Comparison of ENCODE assay signal across 9 mouse cellular contexts in genomic region chr4:134357461-134357771, GRCm38 (mm10). TPM values are rescaled to one million over a fixed set of nuclear protein-coding genes. Genes with fewer than 3 reads are reported as not detected.
A peak's percentile ranks its signal among the peaks of the same experiment; 100 is the strongest.
DNase-seq lines count a peak whose midpoint lies in the region; ATAC-seq lines count a peak whose summit lies in the region.
"Had no signal": no experiment of that assay in that cellular context is flagged by ENCODE, and none has a peak within 500 bp of the region (broad histone marks: within the 10 kb centered on the region; RNA-seq: fewer than 3 reads in every experiment).

No protein-coding gene starts in this region.

- no peaks in the 10 kb centered on the region for H3K36me3 ChIP-seq in heart, embryonic 12.5 days
- H3K36me3 ChIP-seq in embryonic facial prominence, embryonic 12.5 days: no peaks in the 10 kb centered on the region
- no peaks in the 10 kb centered on the region for H3K36me3 ChIP-seq in hindbrain, embryonic 13.5 days
- H3K36me3 ChIP-seq in midbrain, embryonic 12.5 days: no peaks in the 10 kb centered on the region

- ATAC-seq in heart, embryonic 12.5 days (ENCODE audit: insufficient number of reproducible peaks, low FRiP score): no peak
- ATAC-seq in embryonic facial prominence, embryonic 12.5 days (ENCODE audit: insufficient number of reproducible peaks, insufficient read depth, low FRiP score, low TSS enrichment): no peak
- no peak; the same call in 1 of the 2 replicates for ATAC-seq in hindbrain, embryonic 13.5 days (ENCODE audit: low FRiP score)
- ATAC-seq in midbrain, embryonic 12.5 days (ENCODE audit: low FRiP score, low read depth): no peak
- ATAC-seq in erythroid progenitor cell, adult 5-6 weeks (replicated peaks; ENCODE audit: low FRiP score, poor library complexity, severe bottlenecking): no peak

- H3K27me3 ChIP-seq in heart, embryonic 12.5 days (replicated peaks): peaks cover 21% of the 10 kb centered on the region
- peaks cover 13% of the 10 kb centered on the region for H3K27me3 ChIP-seq in embryonic facial prominence, embryonic 12.5 days
- H3K27me3 ChIP-seq in hindbrain, embryonic 13.5 days: peaks cover 30% of the 10 kb centered on the region
- peaks cover 37% of the 10 kb centered on the region for H3K27me3 ChIP-seq in midbrain, embryonic 12.5 days

- H3K4me1 ChIP-seq in heart, embryonic 12.5 days (replicated peaks): peaks cover 50% of the 10 kb centered on the region
- H3K4me1 ChIP-seq in embryonic facial prominence, embryonic 12.5 days: peaks cover 18% of the 10 kb centered on the region; the same call in 1 of the 2 replicates
- H3K4me1 ChIP-seq in hindbrain, embryonic 13.5 days (replicated peaks): peaks cover 12% of the 10 kb centered on the region
- H3K4me1 ChIP-seq in midbrain, embryonic 12.5 days: peaks cover 10% of the 10 kb centered on the region

- DNase-seq in heart, postnatal 14 days: no peak
- DNase-seq in yolk sac, embryonic 10.5 days (ENCODE audit: low spot score): no peak
- no peak for DNase-seq in embryo, embryonic 9.5 days (ENCODE audit: extremely low spot score)

- H3K9me3 ChIP-seq in heart, embryonic 12.5 days (replicated peaks): no peaks in the 10 kb centered on the region
- no peaks in the 10 kb centered on the region for H3K9me3 ChIP-seq in embryonic facial prominence, embryonic 12.5 days
- no peaks in the 10 kb centered on the region for H3K9me3 ChIP-seq in hindbrain, embryonic 13.5 days
- no peaks in the 10 kb centered on the region for H3K9me3 ChIP-seq in midbrain, embryonic 12.5 days

- no peak overlapping the region for H3K27ac ChIP-seq in heart, embryonic 12.5 days (ENCODE audit: poor library complexity, severe bottlenecking)
- H3K27ac ChIP-seq in embryonic facial prominence, embryonic 12.5 days: no peak overlapping the region
- no peak overlapping the region for H3K27ac ChIP-seq in hindbrain, embryonic 13.5 days
- no peak overlapping the region for H3K27ac ChIP-seq in midbrain, embryonic 12.5 days (replicated peaks)

- WGBS in heart, embryonic 12.5 days: 40% methylated on average over 17 of the region's 17 CpGs
- 41% methylated on average over 17 of the region's 17 CpGs for WGBS in embryonic facial prominence, embryonic 12.5 days
- WGBS in hindbrain, embryonic 13.5 days: 42% methylated on average over 17 of the region's 17 CpGs
- WGBS in midbrain, embryonic 12.5 days: 36% methylated on average over 17 of the region's 17 CpGs

- H3K9ac ChIP-seq in heart, embryonic 12.5 days: no peak overlapping the region
- peak overlapping the region; percentile 7; the same call in 1 of the 2 replicates for H3K9ac ChIP-seq in embryonic facial prominence, embryonic 12.5 days
- H3K9ac ChIP-seq in hindbrain, embryonic 13.5 days: peak overlapping the region; percentile 58
- H3K9ac ChIP-seq in midbrain, embryonic 12.5 days (replicated peaks): 0 out of 2 replicates have a peak overlapping the region, but pooled peaks have one; percentile 25

- peak overlapping the region; percentile 33; the same call in 1 of the 2 replicates for H3K4me2 ChIP-seq in heart, embryonic 12.5 days
- peak overlapping the region; percentile 26 for H3K4me2 ChIP-seq in embryonic facial prominence, embryonic 12.5 days (replicated peaks)
- H3K4me2 ChIP-seq in hindbrain, embryonic 13.5 days: peak overlapping the region; percentile 47
- H3K4me2 ChIP-seq in midbrain, embryonic 12.5 days (replicated peaks): peak overlapping the region; percentile 47

- intact Hi-C loops in heart, postnatal 14 days (cut with DNase I): loop anchor here (2.0 to 5.0 kb wide), 2 partner anchors 35 to 65 kb away; no protein-coding TSS in a partner anchor

- no peak overlapping the region for H3K4me3 ChIP-seq in heart, embryonic 12.5 days
- H3K4me3 ChIP-seq in embryonic facial prominence, embryonic 12.5 days: no peak overlapping the region
- peak overlapping the region; percentile 22 for H3K4me3 ChIP-seq in hindbrain, embryonic 13.5 days
- peak overlapping the region; percentile 21 for H3K4me3 ChIP-seq in midbrain, embryonic 12.5 days

RNA-seq across cellular contexts. Expression of gene Slc30a2, which starts 14.4 kb away (rescaled TPM):
- polyA plus RNA-seq in heart, embryonic 12.5 days (2016; fragmentation: Nextera tagmentation; extraction: Ambion mirVana): 0.42 and 0.44 TPM in 2 replicates
- under 1 TPM; 0.68 to 0.96 TPM for total RNA-seq in heart, postnatal 14 days (2021)
- 0.05 and 0.20 TPM in 2 replicates for polyA plus RNA-seq in embryonic facial prominence, embryonic 12.5 days (2016; fragmentation: Nextera tagmentation; extraction: Ambion mirVana)
- polyA plus RNA-seq in hindbrain, embryonic 13.5 days (2015; fragmentation: Nextera tagmentation; extraction: Ambion mirVana): not detected in 2 replicates
- 0.08 TPM in 1 of 2 replicates, not detected in the other for polyA plus RNA-seq in midbrain, embryonic 12.5 days (2016; fragmentation: Nextera tagmentation; extraction: Ambion mirVana)
- total RNA-seq in erythroid progenitor cell, adult 5-6 weeks (2015; ENCODE audit: low replicate concordance): not detected in 2 replicates
- total RNA-seq in erythroid progenitor cell, adult 5-6 weeks (2017; ENCODE audit: low replicate concordance): not detected in 2 replicates
- total RNA-seq: layer of hippocampus, postnatal 36 days had no signal

RNA-seq across cellular contexts. Expression of gene Extl1, which starts 26.2 kb away (rescaled TPM):
- polyA plus RNA-seq in heart, embryonic 12.5 days (2016; fragmentation: Nextera tagmentation; extraction: Ambion mirVana): 3.1 TPM in 2 replicates
- total RNA-seq in heart, postnatal 14 days (2021): 10 to 100 TPM; 11.4 to 12.0 TPM
- 2.1 and 3.4 TPM in 2 replicates for polyA plus RNA-seq in embryonic facial prominence, embryonic 12.5 days (2016; fragmentation: Nextera tagmentation; extraction: Ambion mirVana)
- 0.36 and 0.45 TPM in 2 replicates for polyA plus RNA-seq in hindbrain, embryonic 13.5 days (2015; fragmentation: Nextera tagmentation; extraction: Ambion mirVana)
- 0.37 and 0.97 TPM in 2 replicates for polyA plus RNA-seq in midbrain, embryonic 12.5 days (2016; fragmentation: Nextera tagmentation; extraction: Ambion mirVana)
- total RNA-seq in erythroid progenitor cell, adult 5-6 weeks (2015; ENCODE audit: low replicate concordance): not detected in 2 replicates
- total RNA-seq in erythroid progenitor cell, adult 5-6 weeks (2017; ENCODE audit: low replicate concordance): not detected in 2 replicates

RNA-seq across cellular contexts. Expression of gene Pafah2, which starts 38.7 kb away (rescaled TPM):
- polyA plus RNA-seq in heart, embryonic 12.5 days (2016; fragmentation: Nextera tagmentation; extraction: Ambion mirVana): 10.1 and 10.7 TPM in 2 replicates
- total RNA-seq in heart, postnatal 14 days (2021): 1 to 10 TPM; 7.5 to 8.6 TPM
- polyA plus RNA-seq in embryonic facial prominence, embryonic 12.5 days (2016; fragmentation: Nextera tagmentation; extraction: Ambion mirVana): 11.2 and 11.7 TPM in 2 replicates
- polyA plus RNA-seq in hindbrain, embryonic 13.5 days (2015; fragmentation: Nextera tagmentation; extraction: Ambion mirVana): 7.8 TPM in 2 replicates
- polyA plus RNA-seq in midbrain, embryonic 12.5 days (2016; fragmentation: Nextera tagmentation; extraction: Ambion mirVana): 7.2 and 9.2 TPM in 2 replicates
- 1.8 and 4.2 TPM in 2 replicates for total RNA-seq in erythroid progenitor cell, adult 5-6 weeks (2015; ENCODE audit: low replicate concordance)
- total RNA-seq in erythroid progenitor cell, adult 5-6 weeks (2017; ENCODE audit: low replicate concordance): 0.77 and 5.4 TPM in 2 replicates

RNA-seq across cellular contexts. Expression of gene Trim63, which starts 42.5 kb away (rescaled TPM):
- 90.7 and 93.9 TPM in 2 replicates for polyA plus RNA-seq in heart, embryonic 12.5 days (2016; fragmentation: Nextera tagmentation; extraction: Ambion mirVana)
- total RNA-seq in heart, postnatal 14 days (2021): 100 to 1,000 TPM; 193 to 217 TPM
- 1.2 and 2.6 TPM in 2 replicates for polyA plus RNA-seq in embryonic facial prominence, embryonic 12.5 days (2016; fragmentation: Nextera tagmentation; extraction: Ambion mirVana)
- polyA plus RNA-seq in hindbrain, embryonic 13.5 days (2015; fragmentation: Nextera tagmentation; extraction: Ambion mirVana): 0.38 and 0.51 TPM in 2 replicates
- polyA plus RNA-seq in midbrain, embryonic 12.5 days (2016; fragmentation: Nextera tagmentation; extraction: Ambion mirVana): 0.24 and 0.28 TPM in 2 replicates
- not detected in 2 replicates for total RNA-seq in erythroid progenitor cell, adult 5-6 weeks (2015; ENCODE audit: low replicate concordance)
- not detected in 2 replicates for total RNA-seq in erythroid progenitor cell, adult 5-6 weeks (2017; ENCODE audit: low replicate concordance)
- total RNA-seq: layer of hippocampus, postnatal 36 days had no signal

Comparison
In these comparisons a context has a peak if more than half of its experiments do, and no peak if none do; other contexts are left out.
1. H3K4me3 ChIP-seq: peak in hindbrain, embryonic 13.5 days (single experiment) and midbrain, embryonic 12.5 days (single experiment); none in heart, embryonic 12.5 days (single experiment) and embryonic facial prominence, embryonic 12.5 days (single experiment).
2. Peak in every context shown above with its lines, with median percentiles within 50 percentile points of each other: H3K4me2 ChIP-seq.